ENCODE assay signal across 8 mouse cellular contexts in genomic region chr10:128746972-128747645, GRCm38 (mm10). TPM values are rescaled to one million over a fixed set of nuclear protein-coding genes. Genes with fewer than 3 reads are reported as not detected.
DNase-seq lines count a peak whose midpoint lies in the region; ATAC-seq and TF ChIP-seq lines count a peak whose summit lies in the region.

No protein-coding gene starts in this region.

- H3K27ac ChIP-seq in kidney, adult 2 months (ENCODE audit: insufficient read depth, low read depth, low read length), result peak overlapping the region; percentile 92
- peak overlapping the region; percentile 98 for H3K27ac ChIP-seq in MEL (ENCODE audit: control insufficient read depth, low read depth, low read length)
- H3K27ac ChIP-seq in hindbrain, embryonic 12.5 days, result peak overlapping the region; percentile 91
- H3K27ac ChIP-seq in midbrain, embryonic 12.5 days (replicated peaks), result peak overlapping the region; percentile 91

- peak overlapping the region; percentile 97 for H3K9ac ChIP-seq in MEL (ENCODE audit: control insufficient read depth, low read depth, low read length, poor library complexity, severe bottlenecking)
- H3K9ac ChIP-seq in hindbrain, embryonic 12.5 days, result peak overlapping the region; percentile 63
- peak overlapping the region; percentile 83 for H3K9ac ChIP-seq in midbrain, embryonic 12.5 days (replicated peaks)

- WGBS in kidney, adult 2 months, result 48% methylated on average over 9 of the region's 9 CpGs
- WGBS in hindbrain, embryonic 12.5 days, result 39% methylated on average over 8 of the region's 9 CpGs
- 36% methylated on average over 9 of the region's 9 CpGs for WGBS in midbrain, embryonic 12.5 days

- peaks cover 11% of the 10 kb centered on the region; the same call in 1 of the 2 replicates for H3K4me1 ChIP-seq in kidney, adult 2 months (ENCODE audit: control insufficient read depth, insufficient read depth, low read length)
- peaks cover 2 to 27% of the 10 kb centered on the region in 2 experiments for H3K4me1 ChIP-seq in MEL (ENCODE audit: control insufficient read depth in 1 of 2, insufficient read depth in 2 of 2, low read length in 2 of 2)
- H3K4me1 ChIP-seq in hindbrain, embryonic 12.5 days, result peaks cover 40% of the 10 kb centered on the region
- H3K4me1 ChIP-seq in midbrain, embryonic 12.5 days, result peaks cover 32% of the 10 kb centered on the region

- no peak for TF ChIP-seq EP300 in MEL (IDR thresholded peaks at IDR 0.05; ENCODE audit: low read depth in 1 of 2, low read length in 2 of 2)

- no peak for ATAC-seq in hindbrain, embryonic 12.5 days (ENCODE audit: low FRiP score)
- ATAC-seq in midbrain, embryonic 12.5 days (ENCODE audit: low FRiP score, low read depth), result no peak

- no peak for TF ChIP-seq RAD21 in MEL (IDR thresholded peaks at IDR 0.05; ENCODE audit: low read depth, low read length)

- peak overlapping the region; percentile 79 for H3K4me3 ChIP-seq in kidney, adult 2 months (ENCODE audit: insufficient read depth, low read depth, low read length)
- H3K4me3 ChIP-seq in MEL (ENCODE audit: control insufficient read depth in 1 of 2, insufficient read depth in 1 of 2, low read depth in 2 of 2, low read length in 2 of 2), result peak overlapping the region; percentile 96 to 97
- peak overlapping the region; percentile 63 for H3K4me3 ChIP-seq in hindbrain, embryonic 12.5 days
- H3K4me3 ChIP-seq in midbrain, embryonic 12.5 days, result peak overlapping the region; percentile 67

- H3K4me2 ChIP-seq in hindbrain, embryonic 12.5 days (replicated peaks), result peak overlapping the region; percentile 79
- H3K4me2 ChIP-seq in midbrain, embryonic 12.5 days (replicated peaks), result peak overlapping the region; percentile 89

- no peak for TF ChIP-seq CTCF in kidney, adult 2 months (conservative IDR thresholded peaks at IDR 0.05; ENCODE audit: insufficient read depth, insufficient read length, low read depth, low read length)
- TF ChIP-seq CTCF in MEL (IDR thresholded peaks at IDR 0.05 in 2 of 3, conservative IDR thresholded peaks at IDR 0.05 in 1 of 3; ENCODE audit: control insufficient read depth in 1 of 3, insufficient read depth in 1 of 3, low read depth in 2 of 3, low read length in 3 of 3, poor library complexity in 1 of 3, severe bottlenecking in 1 of 3), result no peak

- H3K79me2 ChIP-seq in MEL (ENCODE audit: control insufficient read depth, insufficient read depth, low read length, poor library complexity), result peaks cover 37% of the 10 kb centered on the region

- H3K9me3 ChIP-seq in MEL (replicated peaks; ENCODE audit: insufficient read depth, low read length), result no peaks in the 10 kb centered on the region
- H3K9me3 ChIP-seq in hindbrain, embryonic 12.5 days (replicated peaks), result no peaks in the 10 kb centered on the region
- H3K9me3 ChIP-seq in midbrain, embryonic 12.5 days, result no peaks in the 10 kb centered on the region

- no peaks in the 10 kb centered on the region for H3K36me3 ChIP-seq in kidney, adult 2 months (ENCODE audit: control insufficient read depth, insufficient read depth, low read length)
- H3K36me3 ChIP-seq in MEL (ENCODE audit: control insufficient read depth in 1 of 2, insufficient read depth in 2 of 2, low read length in 2 of 2), result peaks cover 0 to 26% of the 10 kb centered on the region in 2 experiments; a peak in 2 of 4 replicates
- no peaks in the 10 kb centered on the region; the same call in 1 of the 2 replicates for H3K36me3 ChIP-seq in hindbrain, embryonic 12.5 days
- H3K36me3 ChIP-seq in midbrain, embryonic 12.5 days, result no peaks in the 10 kb centered on the region; the same call in 1 of the 2 replicates

- intact Hi-C loops in gastrocnemius, postnatal 36 days (cut with DNase I), result no loop called here

- no peaks in the 10 kb centered on the region for H3K27me3 ChIP-seq in kidney, adult 2 months (replicated peaks; ENCODE audit: control insufficient read depth, insufficient read depth, low read length)
- H3K27me3 ChIP-seq in MEL (ENCODE audit: control insufficient read depth in 1 of 2, insufficient read depth in 2 of 2, low read length in 2 of 2), result no peaks in the 10 kb centered on the region
- peaks cover 40% of the 10 kb centered on the region for H3K27me3 ChIP-seq in hindbrain, embryonic 12.5 days
- H3K27me3 ChIP-seq in midbrain, embryonic 12.5 days, result peaks cover 46% of the 10 kb centered on the region

- DNase-seq in kidney, adult 2 months, result no peak
- DNase-seq in kidney, adult 8-10 months, result no peak
- DNase-seq in MEL (ENCODE audit: low read depth, low spot score), result no peak
- DNase-seq in ovary, postnatal 10 days (ENCODE audit: low spot score), result no peak
- DNase-seq in gastrocnemius, postnatal 36 days, result no peak
- DNase-seq in spleen, postnatal 10 days (ENCODE audit: low spot score in 2 of 2), result no peak

- no peak for TF ChIP-seq POLR2A in kidney, adult 2 months (IDR thresholded peaks at IDR 0.05; ENCODE audit: low read depth, low read length)
- TF ChIP-seq POLR2A in MEL (IDR thresholded peaks at IDR 0.05; ENCODE audit: control insufficient read depth in 1 of 2, insufficient read depth in 1 of 2, low read depth in 1 of 2, low read length in 2 of 2, poor library complexity in 1 of 2), result no peak; a peak in 1 of 4 replicates

TF ChIP-seq in MEL, 35 proteins besides CTCF, POLR2A, EP300 and RAD21:
- TF ChIP-seq RCOR1 (IDR thresholded peaks at IDR 0.05; ENCODE audit: low read depth, low read length) (no peak), SIN3A (IDR thresholded peaks at IDR 0.05; ENCODE audit: low read length) (0 out of 2 replicates have a peak, but pooled peaks have one; percentile 15), ZNF384 (IDR thresholded peaks at IDR 0.05; ENCODE audit: low read depth, low read length) (peak; percentile 67), MYC (IDR thresholded peaks at IDR 0.05; ENCODE audit: low read depth, low read length) (0 out of 2 replicates have a peak, but pooled peaks have one; percentile 20), HCFC1 (IDR thresholded peaks at IDR 0.05; ENCODE audit: low read depth, low read length) (no peak)

RNA-seq across cellular contexts. Expression of gene Pym1, which starts 0.6 kb away (rescaled TPM):
- 17.6 and 20.0 TPM in 2 replicates for polyA plus RNA-seq in kidney, adult 2 months (2012; rRNA removed)
- 64.2 and 77.4 TPM in 2 replicates for total RNA-seq in MEL (2012; rRNA removed)
- polyA plus RNA-seq in MEL (2012; ENCODE audit: insufficient read depth in 1 of 2, insufficient read length in 2 of 2, low read depth in 1 of 2, low replicate concordance in 2 of 2, missing spikeins in 1 of 2), result 100 to 1,000 TPM in 1 of 2 experiments, not detected in 1; 107 TPM
- 46.3 and 48.5 TPM in 2 replicates for polyA plus RNA-seq in hindbrain, embryonic 12.5 days (2016; fragmentation: Nextera tagmentation; extraction: Ambion mirVana)
- polyA plus RNA-seq in midbrain, embryonic 12.5 days (2016; fragmentation: Nextera tagmentation; extraction: Ambion mirVana), result 50.5 and 54.6 TPM in 2 replicates
- 10 to 100 TPM in 1 of 2 experiments, 1 to 10 TPM in 1; 8.8 to 11.7 TPM for total RNA-seq in gastrocnemius, postnatal 36 days (2021)

RNA-seq across cellular contexts. Expression of gene Dgka, which starts 2.5 kb away (rescaled TPM):
- 17.4 and 24.5 TPM in 2 replicates for polyA plus RNA-seq in kidney, adult 2 months (2012; rRNA removed)
- 0.69 and 1.0 TPM in 2 replicates for total RNA-seq in MEL (2012; rRNA removed)
- 1 to 10 TPM in 1 of 2 experiments, not detected in 1; 3.5 TPM for polyA plus RNA-seq in MEL (2012; ENCODE audit: insufficient read depth in 1 of 2, insufficient read length in 2 of 2, low read depth in 1 of 2, low replicate concordance in 2 of 2, missing spikeins in 1 of 2)
- polyA plus RNA-seq in hindbrain, embryonic 12.5 days (2016; fragmentation: Nextera tagmentation; extraction: Ambion mirVana), result 6.9 and 7.3 TPM in 2 replicates
- polyA plus RNA-seq in midbrain, embryonic 12.5 days (2016; fragmentation: Nextera tagmentation; extraction: Ambion mirVana), result 3.9 and 4.8 TPM in 2 replicates
- 1 to 10 TPM; 7.7 to 9.8 TPM for total RNA-seq in gastrocnemius, postnatal 36 days (2021)

RNA-seq across cellular contexts. Expression of gene Cdk2, which starts 42.3 kb away (rescaled TPM):
- polyA plus RNA-seq in kidney, adult 2 months (2012; rRNA removed), result 12.4 and 12.7 TPM in 2 replicates
- 34.2 and 40.5 TPM in 2 replicates for total RNA-seq in MEL (2012; rRNA removed)
- 10 to 100 TPM in 1 of 2 experiments, not detected in 1; 72.4 TPM for polyA plus RNA-seq in MEL (2012; ENCODE audit: insufficient read depth in 1 of 2, insufficient read length in 2 of 2, low read depth in 1 of 2, low replicate concordance in 2 of 2, missing spikeins in 1 of 2)
- 74.5 and 75.3 TPM in 2 replicates for polyA plus RNA-seq in hindbrain, embryonic 12.5 days (2016; fragmentation: Nextera tagmentation; extraction: Ambion mirVana)
- 76.4 and 85.5 TPM in 2 replicates for polyA plus RNA-seq in midbrain, embryonic 12.5 days (2016; fragmentation: Nextera tagmentation; extraction: Ambion mirVana)
- 1 to 10 TPM; 4.6 to 5.5 TPM for total RNA-seq in gastrocnemius, postnatal 36 days (2021)

RNA-seq across cellular contexts. Expression of gene Pmel, which starts 43.1 kb away (rescaled TPM):
- 0.61 and 1.0 TPM in 2 replicates for polyA plus RNA-seq in kidney, adult 2 months (2012; rRNA removed)
- total RNA-seq in MEL (2012; rRNA removed), result 0.13 and 0.15 TPM in 2 replicates
- under 1 TPM in 1 of 2 experiments, not detected in 1; 0.45 TPM for polyA plus RNA-seq in MEL (2012; ENCODE audit: insufficient read depth in 1 of 2, insufficient read length in 2 of 2, low read depth in 1 of 2, low replicate concordance in 2 of 2, missing spikeins in 1 of 2)
- 3.5 and 6.0 TPM in 2 replicates for polyA plus RNA-seq in hindbrain, embryonic 12.5 days (2016; fragmentation: Nextera tagmentation; extraction: Ambion mirVana)
- polyA plus RNA-seq in midbrain, embryonic 12.5 days (2016; fragmentation: Nextera tagmentation; extraction: Ambion mirVana), result 0.90 and 1.1 TPM in 2 replicates
- total RNA-seq in gastrocnemius, postnatal 36 days (2021), result under 1 TPM in 1 of 2 experiments, not detected in 1; 0.22 TPM

RNA-seq across cellular contexts. Expression of gene Mmp19, which starts 43.6 kb away (rescaled TPM):
- 1.7 and 2.5 TPM in 2 replicates for polyA plus RNA-seq in kidney, adult 2 months (2012; rRNA removed)
- 0.08 and 0.10 TPM in 2 replicates for total RNA-seq in MEL (2012; rRNA removed)
- under 1 TPM in 1 of 2 experiments, not detected in 1; 0.36 TPM for polyA plus RNA-seq in MEL (2012; ENCODE audit: insufficient read depth in 1 of 2, insufficient read length in 2 of 2, low read depth in 1 of 2, low replicate concordance in 2 of 2, missing spikeins in 1 of 2)
- polyA plus RNA-seq in hindbrain, embryonic 12.5 days (2016; fragmentation: Nextera tagmentation; extraction: Ambion mirVana), result 0.27 and 0.63 TPM in 2 replicates
- 0.61 and 0.97 TPM in 2 replicates for polyA plus RNA-seq in midbrain, embryonic 12.5 days (2016; fragmentation: Nextera tagmentation; extraction: Ambion mirVana)
- 1 to 10 TPM in 1 of 2 experiments, under 1 TPM in 1; 0.92 to 2.6 TPM for total RNA-seq in gastrocnemius, postnatal 36 days (2021)
